Mouse (Mus musculus): ENCODE results near the gene Dock9. TPM values are rescaled to one million over a fixed set of nuclear protein-coding genes. Genes with fewer than 3 reads are reported as not detected.

The Dock9 gene
- polyA plus RNA-seq, 1 experiment from 2014 or later, result 5.4 TPM

- no peak overlapping the region for H3K4me3 ChIP-seq
- no peak overlapping the region for H3K9ac ChIP-seq
- peaks cover 46% of the 10 kb centered on the region for H3K4me1 ChIP-seq
- ATAC-seq (ENCODE audit: low FRiP score, low read depth), result no peak
- no peak overlapping the region for H3K27ac ChIP-seq
- H3K36me3 ChIP-seq, result no peaks in the 10 kb centered on the region
- H3K27me3 ChIP-seq, result peaks cover 21% of the 10 kb centered on the region
- 35% methylated on average over 14 of the region's 14 CpGs for WGBS
- no peak overlapping the region for H3K4me2 ChIP-seq (replicated peaks)
- no peaks in the 10 kb centered on the region for H3K9me3 ChIP-seq
These were observed 86.4 kb downstream of the Dock9 start for GRCm38 (mm10) chr14:121711089-121711826.

- no peak overlapping the region for H3K27ac ChIP-seq
- no peaks in the 10 kb centered on the region for H3K9me3 ChIP-seq
- H3K9ac ChIP-seq, result no peak overlapping the region
- WGBS, result 70% methylated on average over 3 of the region's 3 CpGs
- no peak for ATAC-seq (ENCODE audit: low FRiP score, low read depth)
- H3K27me3 ChIP-seq, result peaks cover 24% of the 10 kb centered on the region
- H3K4me2 ChIP-seq (replicated peaks), result no peak overlapping the region
- no peak overlapping the region for H3K4me3 ChIP-seq
- H3K36me3 ChIP-seq, result no peaks in the 10 kb centered on the region
- peaks cover 55% of the 10 kb centered on the region for H3K4me1 ChIP-seq
These were observed 87.5 kb downstream of the Dock9 start for GRCm38 (mm10) chr14:121710130-121710529.

GRCm38 (mm10) chr14:121708244-121708643, 89.4 kb downstream of the Dock9 start:
- no peak for ATAC-seq (ENCODE audit: low FRiP score, low read depth)
- H3K9ac ChIP-seq, result no peak overlapping the region
- H3K9me3 ChIP-seq, result no peaks in the 10 kb centered on the region
- H3K27ac ChIP-seq, result no peak overlapping the region
- no peak overlapping the region for H3K4me2 ChIP-seq (replicated peaks)
- peaks cover 49% of the 10 kb centered on the region for H3K4me1 ChIP-seq
- no peak overlapping the region for H3K4me3 ChIP-seq
- H3K36me3 ChIP-seq, result no peaks in the 10 kb centered on the region
- 37% methylated on average over 2 of the region's 2 CpGs for WGBS
- peaks cover 36% of the 10 kb centered on the region for H3K27me3 ChIP-seq

- no peak overlapping the region for H3K4me2 ChIP-seq (replicated peaks)
- H3K27ac ChIP-seq, result no peak overlapping the region
- H3K9ac ChIP-seq, result no peak overlapping the region
- no peak for ATAC-seq (ENCODE audit: low FRiP score, low read depth)
- no peaks in the 10 kb centered on the region for H3K36me3 ChIP-seq
- WGBS, result 60% methylated on average over 3 of the region's 3 CpGs
- H3K27me3 ChIP-seq, result peaks cover 36% of the 10 kb centered on the region
- no peak overlapping the region for H3K4me3 ChIP-seq
- peaks cover 45% of the 10 kb centered on the region for H3K4me1 ChIP-seq
- H3K9me3 ChIP-seq, result no peaks in the 10 kb centered on the region
These were observed 91.1 kb downstream of the Dock9 start for GRCm38 (mm10) chr14:121706482-121706901.

GRCm38 (mm10) chr14:121705644-121706043, 92.0 kb downstream of the Dock9 start:
- H3K4me3 ChIP-seq, result no peak overlapping the region
- H3K27ac ChIP-seq, result no peak overlapping the region
- ATAC-seq (ENCODE audit: low FRiP score, low read depth), result no peak
- H3K9me3 ChIP-seq, result no peaks in the 10 kb centered on the region
- no peak overlapping the region for H3K9ac ChIP-seq
- 54% methylated on average over 5 of the region's 5 CpGs for WGBS
- peaks cover 37% of the 10 kb centered on the region for H3K4me1 ChIP-seq
- H3K4me2 ChIP-seq (replicated peaks), result no peak overlapping the region
- H3K27me3 ChIP-seq, result peaks cover 36% of the 10 kb centered on the region
- H3K36me3 ChIP-seq, result no peaks in the 10 kb centered on the region

GRCm38 (mm10) chr14:121702534-121702933, 95.1 kb downstream of the Dock9 start:
- no peak for ATAC-seq (ENCODE audit: low FRiP score, low read depth)

GRCm38 (mm10) chr14:121700013-121700412, 97.6 kb downstream of the Dock9 start:
- 59% methylated on average over 1 of the region's 1 CpGs for WGBS
- H3K9me3 ChIP-seq, result no peaks in the 10 kb centered on the region
- H3K27me3 ChIP-seq, result peaks cover 16% of the 10 kb centered on the region; the same call in 1 of the 2 replicates
- no peaks in the 10 kb centered on the region for H3K36me3 ChIP-seq
- H3K4me2 ChIP-seq (replicated peaks), result no peak overlapping the region
- no peak overlapping the region for H3K9ac ChIP-seq
- H3K27ac ChIP-seq, result no peak overlapping the region
- H3K4me1 ChIP-seq, result peaks cover 49% of the 10 kb centered on the region
- H3K4me3 ChIP-seq, result no peak overlapping the region
- ATAC-seq (ENCODE audit: low FRiP score, low read depth), result no peak

More at GRCm38 (mm10) chr14:121702534-121702933, 95.1 kb downstream of the Dock9 start:
- Histone ChIP-seq H3K9ac (no peak overlapping the region), H3K4me3 (no peak overlapping the region), H3K27me3 (peaks cover 19% of the 10 kb centered on the region; the same call in 1 of the 2 replicates), H3K9me3 (no peaks in the 10 kb centered on the region), H3K4me2 (replicated peaks) (no peak overlapping the region), H3K4me1 (peaks cover 44% of the 10 kb centered on the region), H3K27ac (no peak overlapping the region), H3K36me3 (no peaks in the 10 kb centered on the region)
- WGBS, result 41% methylated on average over 4 of the region's 4 CpGs

GRCm38 (mm10) chr14:121698620-121698950, 99.1 kb downstream of the Dock9 start:
- H3K4me2 ChIP-seq (replicated peaks), result peak overlapping the region; percentile 59
- H3K4me3 ChIP-seq, result peak overlapping the region; percentile 32; the same call in 1 of the 2 replicates
- H3K27me3 ChIP-seq, result peaks cover 14% of the 10 kb centered on the region; the same call in 1 of the 2 replicates
- WGBS, result 32% methylated on average over 7 of the region's 7 CpGs
- no peaks in the 10 kb centered on the region for H3K36me3 ChIP-seq
- peaks cover 47% of the 10 kb centered on the region for H3K4me1 ChIP-seq
- no peaks in the 10 kb centered on the region for H3K9me3 ChIP-seq
- no peak for ATAC-seq (ENCODE audit: low FRiP score, low read depth)
- H3K27ac ChIP-seq, result peak overlapping the region; percentile 45
- no peak overlapping the region; the same call in 1 of the 2 replicates for H3K9ac ChIP-seq

- no peaks in the 10 kb centered on the region for H3K36me3 ChIP-seq
- H3K27me3 ChIP-seq, result peaks cover 11% of the 10 kb centered on the region; the same call in 1 of the 2 replicates
- peak overlapping the region; percentile 59 for H3K4me2 ChIP-seq (replicated peaks)
- H3K4me1 ChIP-seq, result peaks cover 44% of the 10 kb centered on the region
- no peaks in the 10 kb centered on the region for H3K9me3 ChIP-seq
- 11% methylated on average over 23 of the region's 23 CpGs for WGBS
- H3K27ac ChIP-seq, result peak overlapping the region; percentile 49
- peak overlapping the region; percentile 52; the same call in 1 of the 2 replicates for H3K9ac ChIP-seq
- peak; percentile 45 for ATAC-seq (ENCODE audit: low FRiP score, low read depth)
- peak overlapping the region; percentile 32 for H3K4me3 ChIP-seq
These were observed 99.7 kb downstream of the Dock9 start for GRCm38 (mm10) chr14:121697709-121698619.

GRCm38 (mm10) chr14:121697143-121697680, 100.4 kb downstream of the Dock9 start:
- 18% methylated on average over 9 of the region's 9 CpGs for WGBS
- H3K9me3 ChIP-seq, result no peaks in the 10 kb centered on the region
- ATAC-seq (ENCODE audit: low FRiP score, low read depth), result peak; percentile 50
- peak overlapping the region; percentile 32 for H3K4me3 ChIP-seq
- no peak overlapping the region for H3K9ac ChIP-seq
- peaks cover 11% of the 10 kb centered on the region; the same call in 1 of the 2 replicates for H3K27me3 ChIP-seq
- no peaks in the 10 kb centered on the region for H3K36me3 ChIP-seq
- peak overlapping the region; percentile 49; the same call in 1 of the 2 replicates for H3K27ac ChIP-seq
- H3K4me1 ChIP-seq, result peaks cover 36% of the 10 kb centered on the region
- peak overlapping the region; percentile 59 for H3K4me2 ChIP-seq (replicated peaks)

- peak overlapping the region; percentile 32 for H3K4me3 ChIP-seq
- H3K4me1 ChIP-seq, result peaks cover 35% of the 10 kb centered on the region
- no peak overlapping the region for H3K27ac ChIP-seq
- H3K36me3 ChIP-seq, result no peaks in the 10 kb centered on the region
- no peak for ATAC-seq (ENCODE audit: low FRiP score, low read depth)
- no peak overlapping the region for H3K9ac ChIP-seq
- H3K27me3 ChIP-seq, result peaks cover 11% of the 10 kb centered on the region; the same call in 1 of the 2 replicates
- WGBS, result 47% methylated on average over 8 of the region's 8 CpGs
- no peaks in the 10 kb centered on the region for H3K9me3 ChIP-seq
- H3K4me2 ChIP-seq (replicated peaks), result peak overlapping the region; percentile 59
These were observed 101.1 kb downstream of the Dock9 start for GRCm38 (mm10) chr14:121696429-121697118.

All from limb, embryonic 13.5 days (tissue).